Mouse (Mus musculus) hindbrain, postnatal 0 days (tissue): ENCODE results near the gene Rab31. TPM values are rescaled to one million over a fixed set of nuclear protein-coding genes. Genes with fewer than 3 reads are reported as not detected.

Experiments used
- ATAC-seq: fragments of 200-750 bp; cut with Nextera tagmentation; 2 replicates; pipeline ENCODE4 v1.8.0; 2017; ENCODE audit warnings: mild to moderate bottlenecking, moderate TSS enrichment, moderate library complexity
- DNase-seq: peaks from one replicate; pipeline ENCODE4 v3.0.0-alpha.2; 2015; ENCODE audit warnings: low spot score
- H3K27ac ChIP-seq: fragments of 300-500 bp; sonication (generic); 2 replicates; pipeline ENCODE4 v1.5.1; 2014; ENCODE audit warnings: mild to moderate bottlenecking
- H3K27me3 ChIP-seq: fragments of 300-500 bp; sonication (generic); 2 replicates; pipeline ENCODE4 v1.6.1; 2014; ENCODE audit warnings: low read length, mixed read lengths; ENCODE audit not compliant: insufficient read depth
- H3K36me3 ChIP-seq: fragments of 300-500 bp; sonication (generic); 2 replicates; pipeline ENCODE4 v1.6.1; 2014; ENCODE audit warnings: low read length, mixed read lengths; ENCODE audit not compliant: insufficient read depth
- H3K4me1 ChIP-seq: fragments of 300-500 bp; sonication (generic); 2 replicates; pipeline ENCODE4 v1.6.1; 2014; ENCODE audit warnings: antibody characterized with exemption, low read length, mixed read lengths; ENCODE audit not compliant: insufficient read depth
- H3K4me2 ChIP-seq: fragments of 300-500 bp; sonication (generic); 2 replicates; pipeline ENCODE4 v1.6.1; 2014; ENCODE audit warnings: low read depth, mild to moderate bottlenecking, low read length, moderate library complexity, mixed read lengths
- H3K4me3 ChIP-seq: fragments of 300-500 bp; sonication (generic); 2 replicates; pipeline ENCODE4 v1.5.1; 2014; ENCODE audit warnings: low read length
- H3K9ac ChIP-seq: fragments of 300-500 bp; sonication (generic); replicated peaks from 2 replicates; pipeline ENCODE4 v1.6.1; 2014; ENCODE audit warnings: mild to moderate bottlenecking, low read length, moderate library complexity, mixed read lengths
- H3K9me3 ChIP-seq: fragments of 300-500 bp; sonication (generic); 2 replicates; pipeline ENCODE4 v1.6.1; 2016; ENCODE audit warnings: low read length, mixed read lengths
- CTCF ChIP-seq: IDR thresholded peaks from 2 replicates; pipeline ENCODE4 v1.5.1; 2016; ENCODE audit warnings: antibody characterized with exemption, control low read depth, low read depth
- WGBS: fragments of 180-500 bp; shearing (Covaris S2); extraction: QIAGEN DNeasy Blood & Tissue Kit; methylation state at CpG from one replicate; pipeline ENCODE4 v1.1.7; 2014; 5-methylcytosine and 5-hydroxymethylcytosine counted together
- polyA plus RNA-seq: library from polyadenylated mRNA; unstranded; fragments of >200 nt; fragmentation: Nextera tagmentation; extraction: Ambion mirVana; gene quantifications from 2 replicates; pipeline ENCODE4 v1.2.1, GENCODE M21; 2015
- total RNA-seq: library from RNA; depleted of rRNA; stranded (reverse); fragments of >200 nt; gene quantifications from 2 replicates; pipeline ENCODE4 v1.2.3, GENCODE M21; 2014

Gene Rab31
- total and polyA plus RNA-seq, 2 experiments from 2014 or later: 67.2 to 88.1 TPM

DNA sequence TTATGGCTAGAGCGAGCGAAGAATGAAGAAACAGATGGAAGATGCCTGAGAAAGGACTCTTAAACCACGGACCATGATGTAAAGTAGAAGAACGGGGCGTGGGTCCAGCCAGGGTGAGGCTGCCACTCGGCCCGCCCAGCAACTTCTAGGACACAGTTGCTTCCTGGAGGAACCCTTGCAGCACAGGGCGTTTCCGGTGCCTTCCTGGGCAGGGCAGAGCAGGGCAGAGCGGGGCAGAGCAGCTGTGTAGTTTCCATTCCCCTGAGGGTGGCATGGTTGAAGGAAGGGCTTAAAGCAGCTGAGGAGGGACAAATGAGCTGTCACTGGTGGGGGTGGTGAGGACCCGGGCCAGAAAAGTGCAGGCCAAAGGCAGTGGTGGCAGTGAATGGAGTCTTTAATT, 48.3 kb downstream of the Rab31 start:
- no peak for TF ChIP-seq CTCF
- Histone ChIP-seq H3K27me3 (no peaks in the 10 kb centered on the region), H3K27ac (no peak overlapping the region), H3K9ac (no peak overlapping the region), H3K9me3 (no peaks in the 10 kb centered on the region), H3K4me1 (no peaks in the 10 kb centered on the region), H3K36me3 (no peaks in the 10 kb centered on the region), H3K4me3 (no peak overlapping the region), H3K4me2 (no peak overlapping the region)
- DNase-seq (no peak), ATAC-seq (peak; percentile 40; the same call in 1 of the 2 replicates)
- WGBS: 79% methylated on average over 11 of the region's 11 CpGs

DNA sequence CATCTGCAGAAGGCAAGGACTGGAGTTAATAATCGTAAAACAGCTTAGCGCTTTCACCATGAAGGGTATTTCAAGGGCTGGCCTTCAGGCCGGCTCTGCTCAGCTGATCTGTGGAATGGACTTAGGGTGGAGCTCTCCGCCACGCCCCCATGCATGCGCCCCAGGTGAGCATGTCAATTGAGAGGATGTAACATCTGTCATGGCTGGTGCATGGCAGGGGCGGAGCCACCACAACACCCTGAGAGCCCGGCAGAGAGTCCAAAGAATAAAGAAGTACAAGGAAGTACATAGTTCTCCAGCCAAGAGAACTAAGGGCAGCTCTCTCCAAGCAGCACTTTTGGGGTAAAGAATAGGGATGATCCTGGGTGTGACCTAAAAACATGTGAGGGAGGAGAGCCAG, 48.9 kb downstream of the Rab31 start:
- Histone ChIP-seq H3K4me1 (no peaks in the 10 kb centered on the region), H3K4me3 (no peak overlapping the region), H3K27ac (no peak overlapping the region), H3K27me3 (no peaks in the 10 kb centered on the region), H3K36me3 (no peaks in the 10 kb centered on the region), H3K9ac (no peak overlapping the region), H3K9me3 (no peaks in the 10 kb centered on the region), H3K4me2 (no peak overlapping the region)
- no peak for TF ChIP-seq CTCF
- peak; percentile 24; the same call in 1 of the 2 replicates for ATAC-seq
- WGBS: 92% methylated on average over 8 of the region's 8 CpGs
- DNase-seq: no peak

DNA sequence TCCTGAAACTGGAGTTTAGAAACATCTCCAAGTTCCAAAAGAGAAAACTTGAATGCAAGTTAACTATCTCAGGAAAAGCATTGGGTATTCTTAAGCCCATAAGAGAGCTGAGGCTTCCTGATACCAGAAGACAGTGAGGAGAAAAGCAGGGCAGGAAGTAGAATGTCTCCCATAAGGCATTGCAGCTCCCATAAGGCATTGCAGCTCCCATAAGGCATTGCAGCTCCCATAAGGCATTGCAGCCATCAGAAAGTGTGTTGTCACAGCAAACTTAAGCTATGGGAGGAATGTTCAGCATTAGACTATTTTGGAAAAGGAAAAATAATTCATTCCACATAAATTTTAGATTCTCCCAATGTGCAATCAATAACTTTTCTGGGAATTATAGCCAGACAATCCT, 51.2 kb downstream of the Rab31 start:
- DNase-seq: no peak
- no peak overlapping the region for H3K27ac ChIP-seq

DNA sequence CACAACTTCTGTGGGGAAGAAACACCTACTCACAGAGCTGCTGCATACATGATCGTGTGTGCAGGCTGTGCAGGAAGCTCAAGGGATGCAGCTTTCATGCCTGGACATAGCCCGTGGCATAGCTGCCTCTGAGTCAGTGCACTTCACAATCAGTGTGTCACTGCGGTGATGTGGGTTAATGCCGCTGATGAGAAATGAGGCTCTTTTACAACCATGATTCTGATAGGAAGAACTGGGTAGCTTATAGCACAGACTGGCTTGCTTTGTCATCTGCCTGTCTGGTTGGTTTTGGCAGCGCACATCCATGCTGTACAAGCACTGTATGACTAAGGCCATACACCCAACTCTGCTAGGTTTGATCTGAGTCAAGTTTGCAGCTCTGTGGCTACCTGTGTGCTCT, 52.7 kb downstream of the Rab31 start:
- Histone ChIP-seq H3K27ac (no peak overlapping the region), H3K4me1 (no peaks in the 10 kb centered on the region), H3K36me3 (no peaks in the 10 kb centered on the region), H3K9ac (no peak overlapping the region), H3K27me3 (no peaks in the 10 kb centered on the region), H3K4me3 (no peak overlapping the region), H3K4me2 (no peak overlapping the region), H3K9me3 (no peaks in the 10 kb centered on the region)
- TF ChIP-seq CTCF: no peak
- ATAC-seq (no peak), DNase-seq (no peak)
- 96% methylated on average over 5 of the region's 5 CpGs for WGBS

More for the DNA sequence above, 51.2 kb downstream of the Rab31 start:
- no peaks in the 10 kb centered on the region for H3K9me3 ChIP-seq
- no peak overlapping the region for H3K4me3 ChIP-seq
- H3K36me3 ChIP-seq: no peaks in the 10 kb centered on the region
- no peak overlapping the region for H3K4me2 ChIP-seq
- H3K4me1 ChIP-seq: no peaks in the 10 kb centered on the region
- no peak for TF ChIP-seq CTCF
- no peaks in the 10 kb centered on the region for H3K27me3 ChIP-seq
- no peak overlapping the region for H3K9ac ChIP-seq
- no peak for ATAC-seq

GRCm38 (mm10) chr17:65718578-65718977, 54.0 kb downstream of the Rab31 start:
- TF ChIP-seq CTCF: no peak
- Histone ChIP-seq H3K9me3 (no peaks in the 10 kb centered on the region), H3K27me3 (no peaks in the 10 kb centered on the region), H3K4me3 (no peak overlapping the region), H3K4me1 (no peaks in the 10 kb centered on the region), H3K9ac (no peak overlapping the region), H3K4me2 (no peak overlapping the region), H3K27ac (no peak overlapping the region), H3K36me3 (no peaks in the 10 kb centered on the region)
- 93% methylated on average over 2 of the region's 2 CpGs for WGBS
- ATAC-seq: no peak
- no peak for DNase-seq

DNA sequence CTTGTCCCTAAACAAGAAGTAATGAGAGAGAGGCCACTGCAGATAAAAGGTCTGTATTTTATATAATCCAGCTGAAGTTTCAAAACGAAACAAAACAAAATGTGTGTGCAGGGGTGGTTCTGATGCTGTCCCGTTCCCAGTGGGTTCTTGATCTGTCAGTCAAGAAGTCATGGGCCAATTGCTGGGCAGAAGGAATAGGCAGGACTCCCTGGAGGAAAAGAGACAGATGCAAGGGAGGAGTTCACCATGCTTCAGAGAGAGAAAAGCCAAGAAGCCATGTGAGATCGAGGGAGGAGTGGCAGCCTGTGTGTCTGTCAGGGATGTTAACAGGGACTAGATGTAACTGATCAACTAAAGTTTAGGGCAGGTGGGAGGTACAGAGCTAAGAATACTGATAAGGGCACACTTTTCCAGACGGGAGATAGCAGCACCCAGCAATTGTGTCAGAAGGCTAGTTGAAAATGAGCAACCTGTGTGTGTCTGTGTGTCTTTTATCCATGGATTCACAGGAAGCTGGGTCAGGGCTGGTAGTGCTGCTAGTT, 54.8 kb downstream of the Rab31 start:
- no peaks in the 10 kb centered on the region for H3K9me3 ChIP-seq
- no peak overlapping the region for H3K27ac ChIP-seq
- ATAC-seq (peak; percentile 46), DNase-seq (peak; percentile 57)
- TF ChIP-seq CTCF: no peak
- H3K4me3 ChIP-seq: no peak overlapping the region
- H3K9ac ChIP-seq: no peak overlapping the region
- no peaks in the 10 kb centered on the region for H3K4me1 ChIP-seq
- no peaks in the 10 kb centered on the region for H3K27me3 ChIP-seq
- no peak overlapping the region for H3K4me2 ChIP-seq
- no peaks in the 10 kb centered on the region for H3K36me3 ChIP-seq
- 71% methylated on average over 4 of the region's 4 CpGs for WGBS

DNA sequence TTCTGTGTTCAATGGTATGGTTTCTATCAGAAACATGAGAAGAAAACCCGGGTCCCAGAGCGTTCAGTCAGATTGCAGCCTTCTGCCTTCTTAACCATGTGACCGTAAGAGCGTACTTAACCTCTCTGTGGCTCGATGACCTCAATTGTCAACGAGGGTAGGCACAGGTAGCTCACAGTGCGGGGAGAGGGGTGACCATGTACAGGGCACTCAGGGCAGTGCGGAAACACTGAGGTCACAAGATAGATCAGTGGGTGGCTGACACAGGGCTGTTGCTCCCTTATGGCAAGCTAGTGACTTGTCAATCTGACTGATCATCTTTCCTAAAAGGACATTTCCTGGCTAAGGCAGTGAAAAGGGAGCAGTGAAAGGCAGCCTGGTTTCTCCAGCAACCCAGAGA, 58.5 kb downstream of the Rab31 start:
- ATAC-seq: 0 out of 2 replicates have a peak, but pooled peaks have one; percentile 41
- peak overlapping the region; percentile 7; the same call in 1 of the 2 replicates for H3K27ac ChIP-seq
- WGBS: 69% methylated on average over 8 of the region's 8 CpGs

More for the DNA sequence above, 58.5 kb downstream of the Rab31 start:
- H3K4me2 ChIP-seq: no peak overlapping the region
- H3K36me3 ChIP-seq: peaks cover 3% of the 10 kb centered on the region; the same call in 1 of the 2 replicates
- TF ChIP-seq CTCF: no peak
- H3K4me1 ChIP-seq: no peaks in the 10 kb centered on the region
- no peaks in the 10 kb centered on the region; the same call in 1 of the 2 replicates for H3K9me3 ChIP-seq
- H3K4me3 ChIP-seq: no peak overlapping the region
- no peaks in the 10 kb centered on the region for H3K27me3 ChIP-seq
- DNase-seq: no peak
- no peak overlapping the region for H3K9ac ChIP-seq
